ENCODE assay signal across 30 mouse cellular contexts in genomic region chr10:128124831-128125230, GRCm38 (mm10).
"Had no signal": no experiment of that assay in that cellular context is flagged by ENCODE, and none has a peak within 500 bp of the region (broad histone marks: within the 10 kb centered on the region; RNA-seq: fewer than 3 reads in every experiment).

No protein-coding gene starts in this region.

- H3K27ac ChIP-seq: limb, embryonic 10.5 days; limb, embryonic 12.5 days; limb, embryonic 13.5 days; limb, embryonic 15.5 days; liver, embryonic 13.5 days; liver, embryonic 14.5 days; liver, embryonic 15.5 days; lung, embryonic 15.5 days; macrophage; midbrain, embryonic 10.5 days; midbrain, embryonic 12.5 days; midbrain, embryonic 13.5 days; midbrain, embryonic 15.5 days; neural tube, embryonic 12.5 days had no signal

- ATAC-seq: liver, postnatal 0 days; lung, postnatal 0 days; midbrain, embryonic 13.5 days; midbrain, embryonic 15.5 days; midbrain, embryonic 16.5 days had no signal

- H3K4me2 ChIP-seq: limb, embryonic 12.5 days; limb, embryonic 13.5 days; limb, embryonic 15.5 days; liver, embryonic 11.5 days; liver, embryonic 13.5 days; liver, embryonic 15.5 days; lung, embryonic 14.5 days; lung, embryonic 15.5 days; midbrain, embryonic 11.5 days; midbrain, embryonic 12.5 days; midbrain, embryonic 13.5 days; midbrain, embryonic 15.5 days; neural tube, embryonic 12.5 days had no signal

- H3K27me3 ChIP-seq: limb, embryonic 12.5 days; limb, embryonic 13.5 days; limb, embryonic 15.5 days; liver, embryonic 13.5 days; liver, embryonic 15.5 days; lung, embryonic 15.5 days; megakaryocyte, embryonic 14.5 days; midbrain, embryonic 12.5 days; midbrain, embryonic 13.5 days; midbrain, embryonic 15.5 days; neural tube, embryonic 12.5 days had no signal

- H3K9ac ChIP-seq: limb, embryonic 12.5 days; limb, embryonic 13.5 days; limb, embryonic 15.5 days; liver, embryonic 13.5 days; liver, embryonic 14.5 days; liver, embryonic 15.5 days; liver, postnatal 0 days; lung, embryonic 14.5 days; lung, embryonic 15.5 days; midbrain, embryonic 12.5 days; midbrain, embryonic 13.5 days; midbrain, embryonic 15.5 days; neural tube, embryonic 12.5 days had no signal

- H3K4me3 ChIP-seq: limb, embryonic 10.5 days; limb, embryonic 12.5 days; limb, embryonic 13.5 days; limb, embryonic 15.5 days; liver, embryonic 13.5 days; liver, embryonic 15.5 days; lung, embryonic 15.5 days; megakaryocyte, embryonic 14.5 days; midbrain, embryonic 10.5 days; midbrain, embryonic 12.5 days; midbrain, embryonic 13.5 days; midbrain, embryonic 15.5 days; myocyte; neural tube, embryonic 12.5 days had no signal

- H3K4me1 ChIP-seq: limb, embryonic 10.5 days; limb, embryonic 12.5 days; limb, embryonic 13.5 days; limb, embryonic 15.5 days; liver, embryonic 13.5 days; liver, embryonic 15.5 days; lung, embryonic 15.5 days; midbrain, embryonic 10.5 days; midbrain, embryonic 12.5 days; midbrain, embryonic 13.5 days; midbrain, embryonic 15.5 days; neural tube, embryonic 12.5 days had no signal

- H3K9me3 ChIP-seq: limb, embryonic 10.5 days; limb, embryonic 12.5 days; limb, embryonic 13.5 days; limb, embryonic 15.5 days; liver, embryonic 13.5 days; liver, embryonic 15.5 days; lung, embryonic 15.5 days; megakaryocyte, embryonic 14.5 days; midbrain, embryonic 10.5 days; midbrain, embryonic 12.5 days; midbrain, embryonic 13.5 days; midbrain, embryonic 15.5 days; neural tube, embryonic 12.5 days had no signal

- DNase-seq: left cerebral cortex, postnatal 4 days; liver, embryonic 13.5 days; liver, postnatal 0 days; lung, adult 18-20 months; lung, adult 2 months; lung, embryonic 14.5 days; lung, postnatal 10 days; lung, postnatal 14 days; lung, postnatal 36 days; lung, postnatal 4 days; midbrain, embryonic 14.5 days had no signal
